Mouse (Mus musculus) olfactory bulb, adult 2 months (tissue): ENCODE measurements around the gene Prim1. TPM values are rescaled to one million over a fixed set of nuclear protein-coding genes. Genes with fewer than 3 reads are reported as not detected.
"Not testable (repeated sequence)": the region's sequence is repeated elsewhere in the genome, so short reads cannot be mapped to it uniquely, and the experiment has no call there.

Experiments
- H3K27ac ChIP-seq: fragments of 200-500 bp; 2 replicates; pipeline ENCODE4 v1.5.1; 2012; ENCODE audit warnings: low read depth, low read length; ENCODE audit not compliant: insufficient read depth
- H3K4me1 ChIP-seq: fragments of 200-500 bp; 2 replicates; pipeline ENCODE4 v1.6.1; 2012; ENCODE audit warnings: low read length; ENCODE audit not compliant: control insufficient read depth, insufficient read depth
- H3K4me3 ChIP-seq: fragments of 200-500 bp; 2 replicates; pipeline ENCODE4 v1.5.1; 2012; ENCODE audit warnings: mild to moderate bottlenecking, low read depth, low read length, moderate library complexity; ENCODE audit not compliant: insufficient read depth
- CTCF ChIP-seq: fragments of 200-500 bp; IDR thresholded peaks from 2 replicates; pipeline ENCODE4 v1.5.1; 2012; ENCODE audit warnings: low read depth, mild to moderate bottlenecking, low read length, moderate library complexity; ENCODE audit not compliant: insufficient read depth
- POLR2A ChIP-seq: fragments of 200-500 bp; IDR thresholded peaks from 2 replicates; pipeline ENCODE4 v1.6.1; 2012; ENCODE audit warnings: mild to moderate bottlenecking, low read depth, low read length, moderate library complexity; ENCODE audit not compliant: insufficient read depth
- WGBS: fragments of 180-500 bp; shearing (Covaris S2); methylation state at CpG from one replicate; pipeline ENCODE4 v1.1.7; 2018; 5-methylcytosine and 5-hydroxymethylcytosine counted together
- polyA plus RNA-seq: library from polyadenylated mRNA; stranded (reverse); fragments of >200 nt; gene quantifications from 2 replicates; pipeline ENCODE4 v1.2.4, GENCODE M21; 2012; ENCODE audit warnings: low replicate concordance; ENCODE audit not compliant: missing spikeins, insufficient read depth, insufficient read length

Prim1 gene
- polyA plus RNA-seq, 1 experiment: not detected

DNA sequence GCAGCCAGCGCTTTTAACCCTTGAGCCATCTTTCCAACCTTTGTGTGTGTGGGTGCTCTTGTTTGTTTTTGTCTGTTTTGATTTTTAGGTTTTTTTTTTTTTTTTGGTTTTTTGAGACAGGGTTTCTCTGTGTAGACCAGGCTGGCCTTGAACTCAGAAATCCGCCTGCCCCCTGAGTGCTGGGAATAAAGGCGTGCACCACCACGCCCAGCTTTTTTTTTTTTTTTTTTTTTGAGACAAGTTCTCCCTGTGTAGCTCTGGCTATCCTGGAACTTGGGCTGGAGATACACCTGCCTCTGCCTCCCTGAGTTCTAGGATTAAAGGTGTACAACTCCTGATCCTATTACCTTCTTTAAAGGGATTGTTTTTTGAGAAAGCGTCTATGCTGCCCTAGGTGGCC lies 46.1 kb downstream of the Prim1 start:
- WGBS: 87% methylated on average over 5 of the region's 5 CpGs
- peaks cover 5% of the 10 kb centered on the region; the same call in 1 of the 2 replicates for H3K4me1 ChIP-seq
- no peak for TF ChIP-seq POLR2A
- no peak for TF ChIP-seq CTCF

DNA sequence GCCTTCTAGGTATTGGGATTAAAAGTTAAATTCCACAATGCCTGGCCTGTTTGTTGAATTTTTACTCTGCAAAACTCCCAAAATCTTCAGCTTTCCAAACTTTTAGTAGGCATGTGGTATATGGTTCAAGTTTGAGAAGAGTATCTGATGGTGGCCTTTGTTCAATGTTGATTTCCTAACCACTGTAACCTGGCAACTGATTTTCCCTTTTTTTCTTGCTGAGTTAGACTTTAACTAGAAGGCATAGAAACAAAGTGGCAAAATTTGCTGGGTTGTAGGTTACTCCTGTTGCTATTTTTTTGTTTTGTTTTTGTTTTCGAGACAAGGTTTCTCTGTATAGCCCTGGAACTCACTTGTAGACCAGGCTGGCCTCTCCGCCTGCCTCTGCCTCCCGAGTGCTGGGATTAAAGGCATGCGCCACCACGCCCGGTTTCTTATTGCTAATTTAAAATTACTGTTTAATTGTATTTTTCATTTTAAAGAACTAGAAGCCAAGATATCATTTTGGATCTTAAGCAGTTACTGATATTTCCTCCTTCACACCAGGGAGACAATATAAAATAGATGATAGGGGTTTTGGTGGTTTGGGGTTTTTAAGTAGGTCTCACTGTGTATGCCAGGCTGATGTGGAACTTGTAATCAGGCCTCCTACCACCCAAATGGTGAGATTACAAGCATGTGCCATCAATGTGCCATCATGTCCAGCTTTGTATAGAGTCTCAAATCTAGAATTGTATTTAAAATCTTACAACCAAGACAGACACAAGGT lies 47.4 kb downstream of the Prim1 start:
- WGBS: 93% methylated on average over 6 of the region's 6 CpGs
- TF ChIP-seq CTCF (no peak), POLR2A (no peak)
- Histone ChIP-seq H3K27ac (no peak overlapping the region), H3K4me1 (peaks cover 5% of the 10 kb centered on the region; the same call in 1 of the 2 replicates), H3K4me3 (no peak overlapping the region)

More for the DNA sequence above, 46.1 kb downstream of the Prim1 start:
- Histone ChIP-seq H3K27ac (no peak overlapping the region), H3K4me3 (no peak overlapping the region)

DNA sequence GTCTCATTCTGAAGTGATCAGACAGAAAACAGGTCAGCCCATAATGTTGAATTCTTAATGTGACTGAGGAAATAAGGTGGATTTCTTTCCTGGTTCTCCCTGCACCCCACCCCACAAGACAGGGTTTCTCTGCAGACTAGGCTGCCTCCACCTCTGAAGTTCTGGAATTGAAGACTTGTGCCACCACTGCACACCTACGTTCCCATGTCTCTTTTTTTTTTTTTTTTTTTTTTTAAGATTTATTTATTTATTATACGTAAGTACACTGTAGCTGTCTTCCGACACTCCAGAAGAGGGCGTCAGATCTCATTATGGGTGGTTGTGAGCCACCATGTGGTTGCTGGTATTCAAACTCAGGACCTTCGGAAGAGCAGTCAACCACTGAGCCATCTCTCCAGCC lies 51.1 kb downstream of the Prim1 start:
- no peak for TF ChIP-seq CTCF
- TF ChIP-seq POLR2A: no peak
- peaks cover 1% of the 10 kb centered on the region; the same call in 1 of the 2 replicates for H3K4me1 ChIP-seq
- no peak overlapping the region for H3K4me3 ChIP-seq
- 63% methylated on average over 5 of the region's 5 CpGs for WGBS
- no peak overlapping the region for H3K27ac ChIP-seq

DNA sequence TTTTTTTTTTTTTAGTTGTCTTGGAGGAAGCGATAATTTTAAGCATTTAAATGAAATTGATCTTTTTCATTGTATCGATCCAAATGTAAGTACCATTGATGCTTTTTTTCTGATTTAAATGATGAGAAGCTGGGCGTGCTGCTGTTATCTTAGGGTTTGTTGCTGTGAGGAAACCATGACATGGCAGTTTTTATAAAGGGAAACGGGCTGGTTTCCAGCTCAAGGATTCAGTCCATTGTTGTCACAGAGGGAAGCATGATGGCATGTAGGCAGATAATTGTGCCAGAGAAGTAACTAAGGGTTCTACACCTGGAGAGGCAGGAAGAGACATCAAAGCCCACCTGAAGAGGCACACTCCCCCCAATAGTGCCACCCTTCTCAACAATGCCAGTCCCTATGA lies 54.2 kb downstream of the Prim1 start:
- Histone ChIP-seq H3K4me3 (no peak overlapping the region), H3K27ac (no peak overlapping the region), H3K4me1 (no peaks in the 10 kb centered on the region)
- WGBS: 83% methylated on average over 4 of the region's 4 CpGs
- TF ChIP-seq POLR2A (no peak), CTCF (no peak)

DNA sequence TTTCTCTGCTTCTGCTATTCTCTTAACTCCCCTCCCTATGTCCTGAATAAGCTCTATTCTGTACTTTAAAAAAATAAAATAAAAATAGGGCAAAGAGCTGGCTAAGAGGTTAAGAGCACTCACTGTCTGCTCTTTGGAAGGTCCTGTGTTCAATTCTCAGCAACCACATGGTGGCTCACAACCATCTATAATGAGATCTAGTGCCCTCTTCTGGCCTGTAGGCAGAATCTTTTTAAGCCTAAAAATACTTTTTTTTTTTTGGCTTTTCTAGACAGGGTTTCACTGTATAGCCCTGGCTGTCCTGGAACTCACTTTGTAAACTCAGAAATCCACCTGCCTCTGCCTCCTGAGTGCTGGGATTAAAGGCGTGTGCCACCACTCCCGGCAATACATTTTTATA lies 55.5 kb downstream of the Prim1 start:
- H3K4me1 ChIP-seq, H3K27ac ChIP-seq, H3K4me3 ChIP-seq: not testable (repeated sequence)
- WGBS: 96% methylated on average over 2 of the region's 2 CpGs

DNA sequence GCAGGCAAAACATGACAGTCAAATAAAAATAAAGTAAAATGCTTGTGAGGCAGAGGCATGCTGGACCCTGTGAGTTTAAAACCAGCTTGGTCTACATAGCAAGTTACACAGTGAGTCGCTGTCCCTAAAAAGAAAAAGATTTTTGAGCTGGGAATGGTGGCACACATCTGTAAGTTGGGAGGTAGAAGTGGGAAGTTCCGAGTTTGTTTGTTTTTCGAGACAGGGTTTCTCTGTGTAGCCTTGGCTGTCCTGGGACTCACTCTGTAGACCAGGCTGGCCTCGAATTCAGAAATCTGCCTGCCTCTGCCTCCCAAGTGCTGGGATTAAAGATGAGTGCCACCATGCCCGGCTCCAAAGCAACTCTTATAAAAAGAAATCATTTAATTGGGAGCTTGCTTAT lies 63.3 kb downstream of the Prim1 start:
- H3K27ac ChIP-seq, H3K4me3 ChIP-seq, H3K4me1 ChIP-seq: not testable (repeated sequence)
- WGBS: 91% methylated on average over 5 of the region's 5 CpGs

Other genes starting within 250 kb of the Prim1 start
- not detected in 2 replicates for gene Rdh9, start 238.8 kb upstream of the Prim1 start, polyA plus RNA-seq
- gene Rdh16, start 214.0 kb upstream of the Prim1 start, polyA plus RNA-seq: not detected in 2 replicates
- not detected in 2 replicates for gene Rdh19, start 165.2 kb upstream of the Prim1 start, polyA plus RNA-seq
- not detected in 2 replicates for gene Rdh16f2, start 148.7 kb upstream of the Prim1 start, polyA plus RNA-seq
- not detected in 2 replicates for gene Rdh7, start 126.4 kb upstream of the Prim1 start, polyA plus RNA-seq
- not detected in 2 replicates for gene Sdr9c7, start 116.7 kb upstream of the Prim1 start, polyA plus RNA-seq
- gene Hsd17b6, start 7.6 kb upstream of the Prim1 start, polyA plus RNA-seq: not detected in 2 replicates
- not detected in 2 replicates for gene Naca, start 20.4 kb downstream of the Prim1 start, polyA plus RNA-seq
- not detected in 2 replicates for gene Ptges3, start 43.8 kb downstream of the Prim1 start, polyA plus RNA-seq
- gene Atp5b, start 68.1 kb downstream of the Prim1 start, polyA plus RNA-seq: 323 and 1,263 TPM in 2 replicates
- 53.8 and 199 TPM in 2 replicates for gene Baz2a, start 76.4 kb downstream of the Prim1 start, polyA plus RNA-seq
- gene Rbms2, start 165.1 kb downstream of the Prim1 start, polyA plus RNA-seq: not detected in 2 replicates
- not detected in 2 replicates for gene Gls2, start 179.3 kb downstream of the Prim1 start, polyA plus RNA-seq
- gene Spryd4, start 196.6 kb downstream of the Prim1 start, polyA plus RNA-seq: not detected in 2 replicates
- gene Mip, start 210.7 kb downstream of the Prim1 start, polyA plus RNA-seq: not detected in 2 replicates
- gene Timeless, start 216.9 kb downstream of the Prim1 start, polyA plus RNA-seq: not detected in 2 replicates
- gene Apon, start 238.9 kb downstream of the Prim1 start, polyA plus RNA-seq: not detected in 2 replicates